Mouse (Mus musculus) midbrain, embryonic 14.5 days (tissue): Measurements from ENCODE around the gene Cntfr. TPM values are rescaled to one million over a fixed set of nuclear protein-coding genes. Genes with fewer than 3 reads are reported as not detected.

Experiments used
- ATAC-seq: fragments of 200-750 bp; cut with Nextera tagmentation; 2 replicates; pipeline ENCODE4 v1.8.0; 2017; ENCODE audit warnings: moderate number of reproducible peaks, moderate library complexity; ENCODE audit not compliant: low FRiP score, low TSS enrichment
- DNase-seq: peaks from one replicate; pipeline ENCODE4 v3.0.0-alpha.2; 2015
- H3K27ac ChIP-seq: fragments of 300-500 bp; sonication (generic); replicated peaks from 2 replicates; pipeline ENCODE4 v1.5.1; 2014; ENCODE audit warnings: mild to moderate bottlenecking, low read depth, low read length, moderate library complexity
- H3K27me3 ChIP-seq: fragments of 300-500 bp; sonication (generic); 2 replicates; pipeline ENCODE4 v1.6.1; 2014; ENCODE audit warnings: low read length, control low read depth, mixed read lengths; ENCODE audit not compliant: control insufficient read depth, insufficient read depth
- H3K36me3 ChIP-seq: fragments of 300-500 bp; sonication (generic); 2 replicates; pipeline ENCODE4 v1.6.1; 2014; ENCODE audit warnings: low read length, control low read depth; ENCODE audit not compliant: control insufficient read depth, insufficient read depth
- H3K4me1 ChIP-seq: fragments of 300-500 bp; sonication (generic); 2 replicates; pipeline ENCODE4 v1.6.1; 2014; ENCODE audit warnings: mild to moderate bottlenecking, antibody characterized with exemption, low read length, control low read depth; ENCODE audit not compliant: control insufficient read depth, insufficient read depth
- H3K4me2 ChIP-seq: fragments of 300-500 bp; sonication (generic); 2 replicates; pipeline ENCODE4 v1.6.1; 2014; ENCODE audit warnings: mild to moderate bottlenecking, low read length, moderate library complexity
- H3K4me3 ChIP-seq: fragments of 300-500 bp; sonication (generic); replicated peaks from 2 replicates; pipeline ENCODE4 v1.5.1; 2014; ENCODE audit warnings: low read depth, low read length
- H3K9ac ChIP-seq: fragments of 300-500 bp; sonication (generic); replicated peaks from 2 replicates; pipeline ENCODE4 v1.6.1; 2014; ENCODE audit warnings: mild to moderate bottlenecking, low read length, moderate library complexity
- H3K9me3 ChIP-seq: fragments of 300-500 bp; sonication (generic); 2 replicates; pipeline ENCODE4 v1.6.1; 2016; ENCODE audit warnings: low read length, control low read depth, mixed read lengths; ENCODE audit not compliant: control insufficient read depth
- WGBS: fragments of 180-500 bp; shearing (Covaris S2); extraction: QIAGEN DNeasy Blood & Tissue Kit; methylation state at CpG from one replicate; pipeline ENCODE4 v1.1.7; 2014; 5-methylcytosine and 5-hydroxymethylcytosine counted together
- polyA plus RNA-seq: library from polyadenylated mRNA; unstranded; fragments of >200 nt; fragmentation: Nextera tagmentation; extraction: Ambion mirVana; gene quantifications from 2 replicates; pipeline ENCODE4 v1.2.1, GENCODE M21; 2014

Cntfr gene
- polyA plus RNA-seq, 1 experiment from 2014 or later, result 23.9 TPM

GRCm38 (mm10) chr4:41654217-41654616 lies 42.7 kb downstream of the Cntfr start:
- peak; percentile 25; the same call in 1 of the 2 replicates for ATAC-seq
- H3K4me1 ChIP-seq, result peaks cover 6% of the 10 kb centered on the region; the same call in 1 of the 2 replicates
- H3K27me3 ChIP-seq, result no peaks in the 10 kb centered on the region
- peak; percentile 81 for DNase-seq
- no peaks in the 10 kb centered on the region for H3K9me3 ChIP-seq
- H3K4me2 ChIP-seq, result no peak overlapping the region
- H3K9ac ChIP-seq, result no peak overlapping the region
- H3K4me3 ChIP-seq, result no peak overlapping the region
- no peak overlapping the region; the same call in 1 of the 2 replicates for H3K27ac ChIP-seq
- H3K36me3 ChIP-seq, result peaks cover 23% of the 10 kb centered on the region
- 10% methylated on average over 7 of the region's 7 CpGs for WGBS

DNA sequence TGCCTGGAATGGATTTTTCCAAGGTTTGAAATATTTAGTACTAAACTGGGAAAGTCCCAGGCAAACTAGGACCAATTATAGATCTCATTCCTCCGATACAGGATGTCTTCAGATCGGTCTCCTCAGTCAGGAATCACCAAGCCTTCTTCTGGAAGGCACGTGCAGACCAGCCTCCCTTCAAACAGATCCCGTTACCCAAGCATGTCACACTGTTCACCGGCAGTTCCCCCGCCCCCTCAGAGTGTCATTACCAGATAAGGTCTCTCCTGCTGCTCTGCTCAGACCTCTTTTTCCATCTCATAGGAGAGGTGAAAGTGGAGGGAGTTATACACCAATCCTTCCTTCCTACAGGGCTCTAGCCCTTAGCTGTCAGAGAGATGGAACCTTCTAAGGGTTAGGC lies 43.2 kb downstream of the Cntfr start:
- Histone ChIP-seq H3K27me3 (no peaks in the 10 kb centered on the region), H3K36me3 (peaks cover 23% of the 10 kb centered on the region), H3K9me3 (no peaks in the 10 kb centered on the region), H3K27ac (no peak overlapping the region; the same call in 1 of the 2 replicates), H3K9ac (no peak overlapping the region), H3K4me3 (no peak overlapping the region), H3K4me2 (no peak overlapping the region), H3K4me1 (peaks cover 2% of the 10 kb centered on the region; the same call in 1 of the 2 replicates)
- WGBS, result 56% methylated on average over 6 of the region's 6 CpGs
- no peak for ATAC-seq
- no peak for DNase-seq

DNA sequence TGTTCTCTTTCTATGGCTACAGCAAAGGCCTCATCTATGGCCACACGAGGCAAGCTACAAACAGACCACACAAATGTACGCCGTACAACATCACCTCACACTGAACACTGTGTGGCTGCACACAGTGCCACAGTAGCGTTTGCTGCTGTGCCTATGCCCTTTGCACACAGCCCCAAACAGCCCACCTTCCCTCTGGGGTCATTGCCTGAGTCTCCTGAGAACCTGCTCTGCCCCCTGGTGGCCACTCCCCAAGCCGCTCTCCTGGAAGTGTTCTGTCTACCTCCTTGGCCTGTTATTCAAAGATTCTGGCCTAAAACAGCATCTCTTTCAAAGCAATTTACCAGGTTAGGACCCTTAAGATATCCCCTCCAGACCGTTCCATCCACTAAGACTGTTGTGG lies 43.6 kb downstream of the Cntfr start:
- DNase-seq, result peak; percentile 88
- Histone ChIP-seq H3K9ac (no peak overlapping the region), H3K4me1 (no peaks in the 10 kb centered on the region), H3K27ac (no peak overlapping the region), H3K4me2 (no peak overlapping the region), H3K9me3 (no peaks in the 10 kb centered on the region), H3K27me3 (no peaks in the 10 kb centered on the region), H3K36me3 (peaks cover 21% of the 10 kb centered on the region), H3K4me3 (no peak overlapping the region)
- peak; percentile 57; the same call in 1 of the 2 replicates for ATAC-seq
- 31% methylated on average over 6 of the region's 6 CpGs for WGBS

DNA sequence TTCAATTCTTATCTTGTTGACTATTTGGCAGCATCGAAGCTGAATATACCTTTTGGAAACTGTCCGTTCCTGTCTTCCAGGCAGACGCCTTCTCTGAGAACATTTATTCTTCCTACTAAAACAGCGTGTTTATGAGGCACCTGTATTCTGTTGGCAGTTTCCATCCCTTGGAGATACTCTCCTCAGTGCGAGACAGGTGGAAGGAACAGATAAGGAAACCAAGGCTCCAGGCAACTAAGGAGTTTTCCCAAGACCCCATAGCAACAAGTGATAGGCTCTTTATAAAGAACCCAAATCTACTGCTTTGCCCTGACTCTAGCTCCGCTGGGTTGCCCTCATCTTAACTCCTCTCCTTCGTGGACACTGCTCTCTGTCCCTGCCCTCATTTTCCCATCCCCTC lies 48.3 kb downstream of the Cntfr start:
- Histone ChIP-seq H3K9ac (no peak overlapping the region), H3K9me3 (no peaks in the 10 kb centered on the region), H3K27me3 (no peaks in the 10 kb centered on the region), H3K36me3 (no peaks in the 10 kb centered on the region), H3K4me2 (no peak overlapping the region), H3K4me3 (no peak overlapping the region), H3K4me1 (no peaks in the 10 kb centered on the region), H3K27ac (no peak overlapping the region)
- ATAC-seq (no peak), DNase-seq (no peak)
- 54% methylated on average over 7 of the region's 7 CpGs for WGBS

DNA sequence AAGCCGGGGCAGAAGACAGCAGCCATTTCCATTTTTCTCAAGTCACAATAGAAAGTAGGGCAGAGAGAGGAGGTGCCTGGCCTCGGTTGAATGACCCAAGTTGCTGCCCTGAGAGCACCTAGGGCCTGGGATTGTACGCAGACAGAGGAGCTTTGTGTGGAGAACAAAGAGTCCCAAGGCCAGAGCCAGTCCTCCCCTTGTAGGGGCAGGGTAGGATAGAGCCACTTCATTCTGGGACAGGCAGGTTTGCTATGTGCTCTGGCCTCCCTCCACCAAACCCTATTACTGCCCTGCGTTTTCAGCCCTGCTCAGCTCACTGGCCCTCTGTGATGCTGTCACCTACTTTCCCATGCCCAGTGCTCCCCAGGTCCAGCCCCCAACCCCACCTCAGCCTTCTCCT lies 48.7 kb downstream of the Cntfr start:
- no peaks in the 10 kb centered on the region for H3K36me3 ChIP-seq
- WGBS, result 8% methylated on average over 4 of the region's 4 CpGs
- no peaks in the 10 kb centered on the region for H3K4me1 ChIP-seq
- no peak overlapping the region for H3K4me3 ChIP-seq
- no peak overlapping the region for H3K27ac ChIP-seq
- no peaks in the 10 kb centered on the region for H3K9me3 ChIP-seq
- H3K4me2 ChIP-seq, result no peak overlapping the region
- no peak overlapping the region for H3K9ac ChIP-seq
- DNase-seq (no peak), ATAC-seq (no peak)
- H3K27me3 ChIP-seq, result no peaks in the 10 kb centered on the region

GRCm38 (mm10) chr4:41645488-41645887 lies 51.4 kb downstream of the Cntfr start:
- no peaks in the 10 kb centered on the region for H3K9me3 ChIP-seq
- H3K27me3 ChIP-seq, result no peaks in the 10 kb centered on the region
- DNase-seq (peak; percentile 75), ATAC-seq (no peak)
- WGBS, result 31% methylated on average over 5 of the region's 5 CpGs
- H3K9ac ChIP-seq, result no peak overlapping the region
- H3K4me1 ChIP-seq, result peaks cover 5% of the 10 kb centered on the region; the same call in 1 of the 2 replicates
- no peak overlapping the region for H3K4me2 ChIP-seq
- no peak overlapping the region for H3K4me3 ChIP-seq
- H3K27ac ChIP-seq, result no peak overlapping the region
- no peaks in the 10 kb centered on the region for H3K36me3 ChIP-seq

GRCm38 (mm10) chr4:41641199-41641822 lies 55.6 kb downstream of the Cntfr start:
- no peaks in the 10 kb centered on the region for H3K9me3 ChIP-seq
- no peak overlapping the region for H3K4me3 ChIP-seq
- no peaks in the 10 kb centered on the region for H3K27me3 ChIP-seq
- H3K27ac ChIP-seq, result no peak overlapping the region
- DNase-seq (no peak), ATAC-seq (no peak)
- peaks cover 4% of the 10 kb centered on the region; the same call in 1 of the 2 replicates for H3K36me3 ChIP-seq
- no peak overlapping the region for H3K4me2 ChIP-seq
- H3K4me1 ChIP-seq, result peaks cover 31% of the 10 kb centered on the region
- no peak overlapping the region for H3K9ac ChIP-seq
- 76% methylated on average over 6 of the region's 6 CpGs for WGBS

- H3K27me3 ChIP-seq, result no peaks in the 10 kb centered on the region
- H3K9ac ChIP-seq, result peak within 1 kb of the TSS; percentile 97
- H3K4me3 ChIP-seq, result peak within 1 kb of the TSS; percentile 75
- no peaks in the 10 kb centered on the region for H3K9me3 ChIP-seq
- DNase-seq (peak; percentile 97), ATAC-seq (peak; percentile 94)
- peaks cover 44% of the 10 kb centered on the region for H3K4me1 ChIP-seq
- peaks cover 4% of the 10 kb centered on the region; the same call in 1 of the 2 replicates for H3K36me3 ChIP-seq
- H3K27ac ChIP-seq, result peak within 1 kb of the TSS; percentile 95
- H3K4me2 ChIP-seq, result peak within 1 kb of the TSS; percentile 87
- under 1% methylated on average over 71 of the region's 74 CpGs for WGBS
Observed at GRCm38 (mm10) chr4:41639913-41640507, 56.9 kb downstream of the Cntfr start, which contains the start of gene Enho. Enho (minus strand) TSS chr4:41640324.
